Comparison of ENCODE assay signal across 11 mouse cellular contexts in genomic region chr8:114603561-114603960, GRCm38 (mm10).
DNase-seq lines count a peak whose midpoint lies in the region; ATAC-seq and TF ChIP-seq lines count a peak whose summit lies in the region.
"Had no signal": no experiment of that assay in that cellular context is flagged by ENCODE, and none has a peak within 500 bp of the region (broad histone marks: within the 10 kb centered on the region; RNA-seq: fewer than 3 reads in every experiment).

No protein-coding gene starts in this region.

- 42% methylated on average over 6 of the region's 6 CpGs for WGBS in forebrain, embryonic 10.5 days
- WGBS in forebrain, postnatal 0 days: 20% methylated on average over 6 of the region's 6 CpGs

- no peak for TF ChIP-seq CTCF in forebrain, postnatal 0 days (IDR thresholded peaks at IDR 0.05; ENCODE audit: low read depth)

- H3K4me1 ChIP-seq in forebrain, embryonic 10.5 days: peaks cover 67% of the 10 kb centered on the region
- H3K4me1 ChIP-seq in forebrain, postnatal 0 days (ENCODE audit: insufficient read depth): 0 out of 2 replicates have a peak, but pooled peaks cover 6% of the 10 kb centered on the region
- H3K4me1 ChIP-seq: liver, embryonic 13.5 days had no signal

- H3K9me3 ChIP-seq in forebrain, embryonic 10.5 days: no peaks in the 10 kb centered on the region
- no peaks in the 10 kb centered on the region for H3K9me3 ChIP-seq in forebrain, postnatal 0 days (ENCODE audit: low read length)
- H3K9me3 ChIP-seq: limb, embryonic 10.5 days; liver, embryonic 13.5 days had no signal

- no peak for ATAC-seq in forebrain, postnatal 0 days
- ATAC-seq: hindbrain, embryonic 16.5 days; Patski had no signal

- DNase-seq in forebrain, embryonic 10.5 days (ENCODE audit: extremely low spot score, low spot score): no peak
- DNase-seq in forebrain, postnatal 0 days: no peak
- peak; percentile 37 for DNase-seq in kidney, adult 9 months
- no peak for DNase-seq in kidney, adult 18-20 months
- DNase-seq in retina, embryonic 14.5 days (ENCODE audit: low spot score): peak; percentile 25
- no peak for DNase-seq in retina, postnatal 1 day
- DNase-seq in heart, postnatal 14 days: no peak
- DNase-seq: liver, embryonic 13.5 days had no signal

- H3K36me3 ChIP-seq in forebrain, embryonic 10.5 days (replicated peaks): no peaks in the 10 kb centered on the region
- no peaks in the 10 kb centered on the region for H3K36me3 ChIP-seq in forebrain, postnatal 0 days (ENCODE audit: insufficient read depth)
- H3K36me3 ChIP-seq: limb, embryonic 10.5 days; liver, embryonic 13.5 days had no signal

- no peak overlapping the region for H3K4me2 ChIP-seq in forebrain, postnatal 0 days (ENCODE audit: low read depth)
- H3K4me2 ChIP-seq: liver, embryonic 13.5 days had no signal

- intact Hi-C loops in heart, postnatal 14 days (cut with DNase I): no loop called here

- H3K27me3 ChIP-seq in forebrain, embryonic 10.5 days (ENCODE audit: poor library complexity, severe bottlenecking): peaks cover 8% of the 10 kb centered on the region
- H3K27me3 ChIP-seq in forebrain, postnatal 0 days (ENCODE audit: insufficient read depth, low read length): peaks cover 36% of the 10 kb centered on the region
- H3K27me3 ChIP-seq: liver, embryonic 13.5 days; Patski had no signal

- peak overlapping the region; percentile 53; the same call in 1 of the 2 replicates for H3K27ac ChIP-seq in forebrain, embryonic 10.5 days
- no peak overlapping the region for H3K27ac ChIP-seq in forebrain, postnatal 0 days (ENCODE audit: low read depth, low read length)
- H3K27ac ChIP-seq: liver, embryonic 13.5 days had no signal

- no peak overlapping the region for H3K4me3 ChIP-seq in forebrain, embryonic 10.5 days
- H3K4me3 ChIP-seq in forebrain, postnatal 0 days (ENCODE audit: low read depth, low read length): no peak overlapping the region
- H3K4me3 ChIP-seq: liver, embryonic 13.5 days had no signal

- no peak overlapping the region for H3K9ac ChIP-seq in forebrain, postnatal 0 days
- H3K9ac ChIP-seq: liver, embryonic 13.5 days had no signal

Comparison
In these comparisons a context has a peak if more than half of its experiments do, and no peak if none do; other contexts are left out.
1. DNase-seq: peak in kidney, adult 9 months (single experiment) and retina, embryonic 14.5 days (single experiment); none in forebrain, embryonic 10.5 days (single experiment), forebrain, postnatal 0 days (single experiment), kidney, adult 18-20 months (single experiment), retina, postnatal 1 day (single experiment) and heart, postnatal 14 days (0 of 2).